Mouse (Mus musculus) macrophage (primary cell): ENCODE results near the gene Kif21a. TPM values are rescaled to one million over a fixed set of nuclear protein-coding genes. Genes with fewer than 3 reads are reported as not detected.

Experiments used
- H3K27ac ChIP-seq: fragments of 350-480 bp; formaldehyde crosslinking; 2 replicates; pipeline ENCODE4 v1.9.0; 2021
- H3K36me3 ChIP-seq: fragments of 350-480 bp; formaldehyde crosslinking; 2 replicates; pipeline ENCODE4 v1.9.0; 2021; ENCODE audit errors: inconsistent target
- H3K4me3 ChIP-seq: fragments of 350-480 bp; formaldehyde crosslinking; 2 replicates; pipeline ENCODE4 v1.9.0; 2021; ENCODE audit errors: inconsistent target
- H3K79me2 ChIP-seq: fragments of 350-480 bp; formaldehyde crosslinking; 2 replicates; pipeline ENCODE4 v1.9.0; 2021; ENCODE audit errors: inconsistent target
- WGBS: methylation state at CpG from one replicate; pipeline ENCODE4 v1.1.7; 2026; ENCODE audit warnings: inconsistent platforms; ENCODE audit not compliant: missing documents; 5-methylcytosine and 5-hydroxymethylcytosine counted together
- polyA plus RNA-seq: library from polyadenylated mRNA; stranded (reverse); fragments of 250-400 nt; gene quantifications from 3 replicates; pipeline ENCODE4 v1.2.4, GENCODE M21; 2018; ENCODE audit warnings: inconsistent platforms

Gene Kif21a
- polyA plus RNA-seq, 1 experiment from 2014 or later = not detected

- Histone ChIP-seq H3K27ac (no peak overlapping the region), H3K79me2 (no peaks in the 10 kb centered on the region), H3K4me3 (no peak overlapping the region), H3K36me3 (no peaks in the 10 kb centered on the region)
- WGBS = 84% methylated on average over 4 of the region's 4 CpGs
Measured at GRCm38 (mm10) chr15:91043263-91043662, 6.5 kb downstream of the Kif21a start.

GRCm38 (mm10) chr15:91038860-91039259 is 10.9 kb downstream of the Kif21a start:
- no peak overlapping the region for H3K27ac ChIP-seq
- no peaks in the 10 kb centered on the region for H3K36me3 ChIP-seq
- no peak overlapping the region for H3K4me3 ChIP-seq
- no peaks in the 10 kb centered on the region for H3K79me2 ChIP-seq
- WGBS = 87% methylated on average over 5 of the region's 5 CpGs

- H3K27ac ChIP-seq = no peak overlapping the region
- H3K36me3 ChIP-seq = no peaks in the 10 kb centered on the region
- WGBS = 92% methylated on average over 4 of the region's 4 CpGs
- H3K79me2 ChIP-seq = no peaks in the 10 kb centered on the region
- no peak overlapping the region for H3K4me3 ChIP-seq
Measured at GRCm38 (mm10) chr15:91034090-91034489, 15.7 kb downstream of the Kif21a start.

- Histone ChIP-seq H3K36me3 (no peaks in the 10 kb centered on the region), H3K79me2 (no peaks in the 10 kb centered on the region), H3K4me3 (no peak overlapping the region), H3K27ac (no peak overlapping the region)
- 95% methylated on average over 6 of the region's 6 CpGs for WGBS
Measured at GRCm38 (mm10) chr15:91033529-91033928, 16.2 kb downstream of the Kif21a start.

- no peaks in the 10 kb centered on the region for H3K79me2 ChIP-seq
- no peak overlapping the region for H3K4me3 ChIP-seq
- 92% methylated on average over 10 of the region's 10 CpGs for WGBS
- no peaks in the 10 kb centered on the region for H3K36me3 ChIP-seq
- no peak overlapping the region for H3K27ac ChIP-seq
Measured at GRCm38 (mm10) chr15:91028962-91029361, 20.8 kb downstream of the Kif21a start.

GRCm38 (mm10) chr15:91028494-91028893 is 21.3 kb downstream of the Kif21a start:
- no peak overlapping the region for H3K4me3 ChIP-seq
- no peaks in the 10 kb centered on the region for H3K36me3 ChIP-seq
- H3K79me2 ChIP-seq = no peaks in the 10 kb centered on the region
- no peak overlapping the region for H3K27ac ChIP-seq
- 87% methylated on average over 10 of the region's 10 CpGs for WGBS

- Histone ChIP-seq H3K27ac (no peak overlapping the region), H3K36me3 (no peaks in the 10 kb centered on the region), H3K4me3 (no peak overlapping the region), H3K79me2 (no peaks in the 10 kb centered on the region)
- 99% methylated on average over 8 of the region's 8 CpGs for WGBS
Measured at GRCm38 (mm10) chr15:91022276-91022675, 27.5 kb downstream of the Kif21a start.

GRCm38 (mm10) chr15:91018861-91019187 is 30.9 kb downstream of the Kif21a start:
- Histone ChIP-seq H3K4me3 (no peak overlapping the region), H3K36me3 (no peaks in the 10 kb centered on the region), H3K79me2 (no peaks in the 10 kb centered on the region), H3K27ac (no peak overlapping the region)
- 79% methylated on average over 3 of the region's 3 CpGs for WGBS

- no peak overlapping the region for H3K4me3 ChIP-seq
- no peak overlapping the region for H3K27ac ChIP-seq
- no peaks in the 10 kb centered on the region for H3K36me3 ChIP-seq
- no peaks in the 10 kb centered on the region for H3K79me2 ChIP-seq
- WGBS = 89% methylated on average over 9 of the region's 9 CpGs
Measured at GRCm38 (mm10) chr15:91018161-91018860, 31.4 kb downstream of the Kif21a start.

- H3K36me3 ChIP-seq = no peaks in the 10 kb centered on the region
- no peak overlapping the region for H3K27ac ChIP-seq
- 90% methylated on average over 23 of the region's 23 CpGs for WGBS
- no peaks in the 10 kb centered on the region for H3K79me2 ChIP-seq
- no peak overlapping the region for H3K4me3 ChIP-seq
Measured at GRCm38 (mm10) chr15:91017261-91018160, 32.2 kb downstream of the Kif21a start.

- H3K36me3 ChIP-seq = no peaks in the 10 kb centered on the region
- WGBS = 96% methylated on average over 12 of the region's 12 CpGs
- no peak overlapping the region for H3K4me3 ChIP-seq
- no peaks in the 10 kb centered on the region for H3K79me2 ChIP-seq
- no peak overlapping the region for H3K27ac ChIP-seq
Measured at GRCm38 (mm10) chr15:91016366-91016765, 33.4 kb downstream of the Kif21a start.

- no peak overlapping the region for H3K27ac ChIP-seq
- no peak overlapping the region for H3K4me3 ChIP-seq
- 49% methylated on average over 6 of the region's 6 CpGs for WGBS
- no peaks in the 10 kb centered on the region for H3K79me2 ChIP-seq
- H3K36me3 ChIP-seq = no peaks in the 10 kb centered on the region
Measured at GRCm38 (mm10) chr15:91012793-91013580, 36.8 kb downstream of the Kif21a start.

GRCm38 (mm10) chr15:91010218-91010617 is 39.5 kb downstream of the Kif21a start:
- Histone ChIP-seq H3K4me3 (no peak overlapping the region), H3K36me3 (no peaks in the 10 kb centered on the region), H3K79me2 (no peaks in the 10 kb centered on the region), H3K27ac (no peak overlapping the region)
- WGBS = 87% methylated on average over 4 of the region's 4 CpGs

- WGBS = 91% methylated on average over 13 of the region's 13 CpGs
- no peak overlapping the region for H3K27ac ChIP-seq
- no peaks in the 10 kb centered on the region for H3K79me2 ChIP-seq
- H3K36me3 ChIP-seq = no peaks in the 10 kb centered on the region
- H3K4me3 ChIP-seq = no peak overlapping the region
Measured at GRCm38 (mm10) chr15:91007123-91007830, 42.5 kb downstream of the Kif21a start.
